In genomic region chr17:80225142-80225541, GRCm38 (mm10) we compare ENCODE assay signal across 12 mouse cellular contexts. TPM values are rescaled to one million over a fixed set of nuclear protein-coding genes. Genes with fewer than 3 reads are reported as not detected.
DNase-seq lines count a peak whose midpoint lies in the region; ATAC-seq and TF ChIP-seq lines count a peak whose summit lies in the region.
"Not testable (repeated sequence)": the region's sequence is repeated elsewhere in the genome, so short reads cannot be mapped to it uniquely, and the experiment has no call there.
"Had no signal": no experiment of that assay in that cellular context is flagged by ENCODE, and none has a peak within 500 bp of the region (broad histone marks: within the 10 kb centered on the region; RNA-seq: fewer than 3 reads in every experiment).

No protein-coding gene starts in this region.

- peak; percentile 10 for DNase-seq in embryo, embryonic 11 days
- not testable (repeated sequence) for DNase-seq in forebrain, embryonic 14.5 days (ENCODE audit: low spot score); heart, postnatal 0 days (ENCODE audit: low spot score); liver, embryonic 14.5 days (ENCODE audit: low read depth in 3 of 3, low spot score in 3 of 3); stomach, postnatal 0 days (ENCODE audit: low spot score)

- H3K4me2 ChIP-seq in forebrain, embryonic 14.5 days (ENCODE audit: low read length) = peak overlapping the region; percentile 69
- peak overlapping the region; percentile 72 for H3K4me2 ChIP-seq in heart, postnatal 0 days (ENCODE audit: low read depth, low read length)
- H3K4me2 ChIP-seq in kidney, embryonic 15.5 days = peak overlapping the region; percentile 77
- peak overlapping the region; percentile 82 for H3K4me2 ChIP-seq in liver, embryonic 14.5 days (ENCODE audit: low read depth)
- peak overlapping the region; percentile 72 for H3K4me2 ChIP-seq in midbrain, embryonic 13.5 days (replicated peaks)
- peak overlapping the region; percentile 61 for H3K4me2 ChIP-seq in stomach, postnatal 0 days (replicated peaks; ENCODE audit: low read depth)

- peak overlapping the region; percentile 87 for H3K4me3 ChIP-seq in E14TG2a.4 (replicated peaks; ENCODE audit: low read length)
- peak overlapping the region; percentile 56 for H3K4me3 ChIP-seq in forebrain, embryonic 14.5 days (ENCODE audit: low read depth, low read length)
- peak overlapping the region; percentile 68 for H3K4me3 ChIP-seq in heart, postnatal 0 days (ENCODE audit: low read depth, low read length)
- H3K4me3 ChIP-seq in kidney, embryonic 15.5 days (replicated peaks) = peak overlapping the region; percentile 67
- H3K4me3 ChIP-seq in liver, embryonic 14.5 days (ENCODE audit: insufficient read depth in 1 of 2, low read depth in 2 of 2, low read length in 2 of 2) = peak overlapping the region; percentile 75 to 87
- peak overlapping the region; percentile 57 for H3K4me3 ChIP-seq in midbrain, embryonic 13.5 days (replicated peaks)
- peak overlapping the region; percentile 59 for H3K4me3 ChIP-seq in stomach, postnatal 0 days (ENCODE audit: low read depth, low read length)

- H3K27ac ChIP-seq in forebrain, embryonic 14.5 days (ENCODE audit: low read depth, low read length); midbrain, embryonic 13.5 days; stomach, postnatal 0 days (replicated peaks): not testable (repeated sequence)
- peak overlapping the region; percentile 84; the same call in 1 of the 2 replicates for H3K27ac ChIP-seq in heart, postnatal 0 days (ENCODE audit: low read depth)
- peak overlapping the region; percentile 96; the same call in 1 of the 2 replicates for H3K27ac ChIP-seq in kidney, embryonic 15.5 days
- H3K27ac ChIP-seq in liver, embryonic 14.5 days = peak overlapping the region; percentile 79; the same call in 1 of the 2 replicates

- H3K9ac ChIP-seq in forebrain, embryonic 14.5 days (ENCODE audit: low read length) = peak overlapping the region; percentile 72
- H3K9ac ChIP-seq in heart, postnatal 0 days (replicated peaks; ENCODE audit: low read depth, low read length) = peak overlapping the region; percentile 68
- peak overlapping the region; percentile 75 for H3K9ac ChIP-seq in kidney, embryonic 15.5 days
- peak overlapping the region; percentile 87 for H3K9ac ChIP-seq in liver, embryonic 14.5 days (replicated peaks)
- peak overlapping the region; percentile 69 for H3K9ac ChIP-seq in midbrain, embryonic 13.5 days (replicated peaks)
- H3K9ac ChIP-seq in stomach, postnatal 0 days (ENCODE audit: low read length) = not testable (repeated sequence)

- not testable (repeated sequence) for H3K27me3 ChIP-seq in E14TG2a.4 (ENCODE audit: insufficient read depth, low read length); forebrain, embryonic 14.5 days (replicated peaks; ENCODE audit: control insufficient read depth, insufficient read depth, low read length); heart, postnatal 0 days (ENCODE audit: control insufficient read depth, insufficient read depth, low read length); kidney, embryonic 15.5 days; liver, embryonic 14.5 days (ENCODE audit: control insufficient read depth, insufficient read depth, low read length); midbrain, embryonic 13.5 days; stomach, postnatal 0 days (ENCODE audit: control insufficient read depth, insufficient read depth, low read length)

- peaks cover 42% of the 10 kb centered on the region for H3K36me3 ChIP-seq in E14TG2a.4 (ENCODE audit: insufficient read depth, low read length)
- H3K36me3 ChIP-seq in forebrain, embryonic 14.5 days (ENCODE audit: control insufficient read depth, insufficient read depth, low read length); heart, postnatal 0 days (replicated peaks; ENCODE audit: control insufficient read depth, insufficient read depth, low read length); liver, embryonic 14.5 days (replicated peaks; ENCODE audit: control insufficient read depth, insufficient read depth, low read depth); stomach, postnatal 0 days (ENCODE audit: control insufficient read depth, insufficient read depth, low read length): not testable (repeated sequence)
- peaks cover 26% of the 10 kb centered on the region for H3K36me3 ChIP-seq in kidney, embryonic 15.5 days
- H3K36me3 ChIP-seq in midbrain, embryonic 13.5 days = peaks cover 11% of the 10 kb centered on the region; the same call in 1 of the 2 replicates

- not testable (repeated sequence) for TF ChIP-seq CTCF in E14TG2a.4 (conservative IDR thresholded peaks at IDR 0.05; ENCODE audit: low read length); heart, postnatal 0 days (IDR thresholded peaks at IDR 0.05; ENCODE audit: low read depth); liver, embryonic 14.5 days (IDR thresholded peaks at IDR 0.05; ENCODE audit: low read depth); stomach, postnatal 0 days (IDR thresholded peaks at IDR 0.05; ENCODE audit: low read depth)

- peaks cover 30% of the 10 kb centered on the region for H3K4me1 ChIP-seq in E14TG2a.4 (replicated peaks; ENCODE audit: low read depth, low read length)
- not testable (repeated sequence) for H3K4me1 ChIP-seq in forebrain, embryonic 14.5 days (ENCODE audit: control insufficient read depth, insufficient read depth, low read length); heart, postnatal 0 days (ENCODE audit: control insufficient read depth, insufficient read depth); kidney, embryonic 15.5 days; liver, embryonic 14.5 days (replicated peaks; ENCODE audit: control insufficient read depth in 2 of 2, insufficient read depth in 2 of 2, low read length in 1 of 2); midbrain, embryonic 13.5 days (replicated peaks); stomach, postnatal 0 days (replicated peaks; ENCODE audit: control insufficient read depth, insufficient read depth)

- H3K9me3 ChIP-seq in E14TG2a.4 (ENCODE audit: low read length); forebrain, embryonic 14.5 days (replicated peaks; ENCODE audit: control insufficient read depth, low read length); heart, postnatal 0 days (replicated peaks; ENCODE audit: control insufficient read depth, low read length); kidney, embryonic 15.5 days (replicated peaks); liver, embryonic 14.5 days (ENCODE audit: control insufficient read depth, low read length); midbrain, embryonic 13.5 days; stomach, postnatal 0 days (ENCODE audit: control insufficient read depth, low read length): not testable (repeated sequence)

- WGBS in forebrain, embryonic 14.5 days = 50% methylated on average over 4 of the region's 5 CpGs
- WGBS in heart, postnatal 0 days = 40% methylated on average over 4 of the region's 5 CpGs
- 44% methylated on average over 5 of the region's 5 CpGs for WGBS in kidney, embryonic 15.5 days
- 24% methylated on average over 4 of the region's 5 CpGs for WGBS in liver, embryonic 14.5 days (ENCODE audit: insufficient replicate concordance)
- WGBS in midbrain, embryonic 13.5 days = 58% methylated on average over 5 of the region's 5 CpGs
- 41% methylated on average over 4 of the region's 5 CpGs for WGBS in stomach, postnatal 0 days

- not testable (repeated sequence) for TF ChIP-seq EP300 in heart, postnatal 0 days (IDR thresholded peaks at IDR 0.05; ENCODE audit: low read depth); liver, embryonic 14.5 days (IDR thresholded peaks at IDR 0.05; ENCODE audit: low read depth); stomach, postnatal 0 days (optimal IDR thresholded peaks at IDR 0.05)

- ATAC-seq in forebrain, embryonic 14.5 days = 0 out of 2 replicates have a peak, but pooled peaks have one; percentile 4
- ATAC-seq in heart, postnatal 0 days (ENCODE audit: insufficient read depth, low read depth); kidney, embryonic 15.5 days (replicated peaks; ENCODE audit: low FRiP score); liver, embryonic 14.5 days (ENCODE audit: insufficient read depth); stomach, postnatal 0 days (ENCODE audit: low FRiP score, low TSS enrichment): not testable (repeated sequence)
- peak; percentile 28; the same call in 1 of the 2 replicates for ATAC-seq in midbrain, embryonic 13.5 days

RNA-seq across cellular contexts. Expression of gene Gemin6, which starts 0.9 kb away (rescaled TPM):
- polyA plus RNA-seq in forebrain, embryonic 14.5 days (2014; fragmentation: Nextera tagmentation; extraction: Ambion mirVana) = 30.1 and 34.4 TPM in 2 replicates
- total RNA-seq in heart, postnatal 0 days (2014; rRNA removed; ENCODE audit: low replicate concordance) = 0.54 and 4.7 TPM in 2 replicates
- 13.3 and 14.6 TPM in 2 replicates for polyA plus RNA-seq in heart, postnatal 0 days (2015; fragmentation: Nextera tagmentation; extraction: Ambion mirVana)
- polyA plus RNA-seq in kidney, embryonic 15.5 days (2015; fragmentation: Nextera tagmentation; extraction: Ambion mirVana) = 41.0 and 45.1 TPM in 2 replicates
- 8.6 and 16.2 TPM in 2 replicates for polyA plus RNA-seq in liver, embryonic 14.5 days (2012; rRNA removed)
- polyA plus RNA-seq in liver, embryonic 14.5 days (2014; fragmentation: Nextera tagmentation; extraction: Ambion mirVana) = 33.6 and 35.7 TPM in 2 replicates
- 24.3 and 25.7 TPM in 2 replicates for polyA plus RNA-seq in midbrain, embryonic 13.5 days (2015; fragmentation: Nextera tagmentation; extraction: Ambion mirVana)
- 15.2 and 17.8 TPM in 2 replicates for polyA plus RNA-seq in stomach, postnatal 0 days (2015; fragmentation: Nextera tagmentation; extraction: Ambion mirVana)

RNA-seq across cellular contexts. Expression of gene Ttc39d, which starts 17.9 kb away (rescaled TPM):
- 0.11 and 0.15 TPM in 2 replicates for polyA plus RNA-seq in forebrain, embryonic 14.5 days (2014; fragmentation: Nextera tagmentation; extraction: Ambion mirVana)
- 1.0 TPM in 1 of 2 replicates, not detected in the other for total RNA-seq in heart, postnatal 0 days (2014; rRNA removed; ENCODE audit: low replicate concordance)
- 0.05 and 0.08 TPM in 2 replicates for polyA plus RNA-seq in heart, postnatal 0 days (2015; fragmentation: Nextera tagmentation; extraction: Ambion mirVana)
- 0.16 TPM in 1 of 2 replicates, not detected in the other for polyA plus RNA-seq in kidney, embryonic 15.5 days (2015; fragmentation: Nextera tagmentation; extraction: Ambion mirVana)
- polyA plus RNA-seq in liver, embryonic 14.5 days (2012; rRNA removed) = 0.02 and 0.04 TPM in 2 replicates
- 0.13 TPM in 1 of 2 replicates, not detected in the other for polyA plus RNA-seq in liver, embryonic 14.5 days (2014; fragmentation: Nextera tagmentation; extraction: Ambion mirVana)
- 0.07 and 0.23 TPM in 2 replicates for polyA plus RNA-seq in midbrain, embryonic 13.5 days (2015; fragmentation: Nextera tagmentation; extraction: Ambion mirVana)
- polyA plus RNA-seq in stomach, postnatal 0 days (2015; fragmentation: Nextera tagmentation; extraction: Ambion mirVana) = 0.05 TPM in 2 replicates
- total RNA-seq: gastrocnemius, adult 18-20 months; heart, postnatal 25 days; neutrophil, adult 5-6 weeks had no signal
- polyA plus RNA-seq: urinary bladder, adult 2 months had no signal

RNA-seq across cellular contexts. Expression of gene Srsf7, which starts 18.0 kb away (rescaled TPM):
- 664 and 688 TPM in 2 replicates for polyA plus RNA-seq in forebrain, embryonic 14.5 days (2014; fragmentation: Nextera tagmentation; extraction: Ambion mirVana)
- total RNA-seq in heart, postnatal 0 days (2014; rRNA removed; ENCODE audit: low replicate concordance) = 84.3 and 86.2 TPM in 2 replicates
- 151 and 154 TPM in 2 replicates for polyA plus RNA-seq in heart, postnatal 0 days (2015; fragmentation: Nextera tagmentation; extraction: Ambion mirVana)
- 622 and 668 TPM in 2 replicates for polyA plus RNA-seq in kidney, embryonic 15.5 days (2015; fragmentation: Nextera tagmentation; extraction: Ambion mirVana)
- polyA plus RNA-seq in liver, embryonic 14.5 days (2012; rRNA removed) = 89.9 and 146 TPM in 2 replicates
- polyA plus RNA-seq in liver, embryonic 14.5 days (2014; fragmentation: Nextera tagmentation; extraction: Ambion mirVana) = 264 TPM in 2 replicates
- 565 and 592 TPM in 2 replicates for polyA plus RNA-seq in midbrain, embryonic 13.5 days (2015; fragmentation: Nextera tagmentation; extraction: Ambion mirVana)
- 208 and 212 TPM in 2 replicates for polyA plus RNA-seq in stomach, postnatal 0 days (2015; fragmentation: Nextera tagmentation; extraction: Ambion mirVana)
